Mouse (Mus musculus): ENCODE results near the gene Fgr. TPM values are rescaled to one million over a fixed set of nuclear protein-coding genes. Genes with fewer than 3 reads are reported as not detected.

Gene Fgr
- polyA plus RNA-seq, 1 experiment from 2014 or later = 0.99 TPM

DNA sequence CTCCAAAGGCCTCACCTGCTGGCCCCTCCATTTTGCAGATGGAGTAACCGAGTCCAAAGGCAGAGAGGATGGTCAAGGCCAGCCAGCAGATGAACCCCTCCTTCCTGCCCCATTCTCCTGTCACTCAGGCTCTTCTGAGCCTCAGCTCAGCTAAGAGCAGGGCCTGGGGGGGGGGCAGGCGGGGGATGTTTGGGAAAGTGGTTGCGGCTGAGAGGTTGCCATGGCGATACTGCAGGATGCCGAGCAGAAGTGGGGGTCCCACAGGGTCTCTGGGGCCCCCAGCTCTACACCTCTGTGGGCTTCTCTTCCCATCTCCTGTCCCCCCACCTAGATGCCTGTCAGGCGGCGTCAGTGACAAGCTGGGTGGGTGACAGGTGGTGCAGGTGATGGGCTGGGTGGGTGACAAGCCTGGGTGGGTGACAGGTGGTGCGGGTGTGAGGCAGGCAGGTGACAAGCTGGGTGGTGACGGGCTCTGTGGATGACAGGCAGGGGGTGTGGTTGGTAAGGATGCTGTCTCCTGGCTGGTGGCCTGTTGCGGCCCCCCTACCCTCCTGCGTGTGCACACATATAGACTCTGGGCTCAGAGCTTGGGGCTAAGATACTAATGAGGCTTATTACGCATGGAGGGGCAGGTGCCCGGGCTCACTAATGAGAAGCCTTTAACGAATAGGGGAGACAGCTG lies 49.2 kb downstream of the Fgr start:
- Histone ChIP-seq H3K36me3 (ENCODE audit: control insufficient read depth, insufficient read depth, low read length) (0 out of 2 replicates have a peak, but pooled peaks cover 9% of the 10 kb centered on the region), H3K9me3 (ENCODE audit: control insufficient read depth, low read length) (no peaks in the 10 kb centered on the region), H3K9ac (ENCODE audit: low read length) (no peak overlapping the region), H3K4me2 (ENCODE audit: low read length) (no peak overlapping the region), H3K4me1 (replicated peaks; ENCODE audit: control insufficient read depth, insufficient read depth, low read length) (peaks cover 66% of the 10 kb centered on the region), H3K27ac (ENCODE audit: low read depth) (no peak overlapping the region), H3K27me3 (replicated peaks; ENCODE audit: control insufficient read depth, insufficient read depth, low read length) (no peaks in the 10 kb centered on the region), H3K4me3 (ENCODE audit: low read depth, low read length) (no peak overlapping the region)
- DNase-seq (ENCODE audit: low spot score) (no peak), ATAC-seq (replicated peaks; ENCODE audit: low FRiP score, low TSS enrichment, low read depth) (no peak)
- WGBS = 77% methylated on average over 14 of the region's 14 CpGs

- H3K9ac ChIP-seq (ENCODE audit: low read length) = no peak overlapping the region
- DNase-seq (ENCODE audit: low spot score) (no peak), ATAC-seq (replicated peaks; ENCODE audit: low FRiP score, low TSS enrichment, low read depth) (no peak)
- H3K27me3 ChIP-seq (replicated peaks; ENCODE audit: control insufficient read depth, insufficient read depth, low read length) = no peaks in the 10 kb centered on the region
- H3K4me3 ChIP-seq (ENCODE audit: low read depth, low read length) = no peak overlapping the region
- peaks cover 64% of the 10 kb centered on the region for H3K4me1 ChIP-seq (replicated peaks; ENCODE audit: control insufficient read depth, insufficient read depth, low read length)
- H3K9me3 ChIP-seq (ENCODE audit: control insufficient read depth, low read length) = no peaks in the 10 kb centered on the region
- H3K4me2 ChIP-seq (ENCODE audit: low read length) = no peak overlapping the region
- H3K36me3 ChIP-seq (ENCODE audit: control insufficient read depth, insufficient read depth, low read length) = 0 out of 2 replicates have a peak, but pooled peaks cover 9% of the 10 kb centered on the region
- 79% methylated on average over 6 of the region's 6 CpGs for WGBS
- H3K27ac ChIP-seq (ENCODE audit: low read depth) = peak overlapping the region; percentile 48; the same call in 1 of the 2 replicates
Measured at GRCm38 (mm10) chr4:133023636-133024035, 49.7 kb downstream of the Fgr start.

GRCm38 (mm10) chr4:133024404-133024803 lies 50.5 kb downstream of the Fgr start:
- Histone ChIP-seq H3K36me3 (ENCODE audit: control insufficient read depth, insufficient read depth, low read length) (0 out of 2 replicates have a peak, but pooled peaks cover 12% of the 10 kb centered on the region), H3K9me3 (ENCODE audit: control insufficient read depth, low read length) (no peaks in the 10 kb centered on the region), H3K4me1 (replicated peaks; ENCODE audit: control insufficient read depth, insufficient read depth, low read length) (peaks cover 64% of the 10 kb centered on the region), H3K4me3 (ENCODE audit: low read depth, low read length) (no peak overlapping the region), H3K9ac (ENCODE audit: low read length) (no peak overlapping the region), H3K27ac (ENCODE audit: low read depth) (peak overlapping the region; percentile 48), H3K4me2 (ENCODE audit: low read length) (peak overlapping the region; percentile 21; the same call in 1 of the 2 replicates), H3K27me3 (replicated peaks; ENCODE audit: control insufficient read depth, insufficient read depth, low read length) (no peaks in the 10 kb centered on the region)
- WGBS = 27% methylated on average over 3 of the region's 4 CpGs
- ATAC-seq (replicated peaks; ENCODE audit: low FRiP score, low TSS enrichment, low read depth) (no peak), DNase-seq (ENCODE audit: low spot score) (no peak)

DNA sequence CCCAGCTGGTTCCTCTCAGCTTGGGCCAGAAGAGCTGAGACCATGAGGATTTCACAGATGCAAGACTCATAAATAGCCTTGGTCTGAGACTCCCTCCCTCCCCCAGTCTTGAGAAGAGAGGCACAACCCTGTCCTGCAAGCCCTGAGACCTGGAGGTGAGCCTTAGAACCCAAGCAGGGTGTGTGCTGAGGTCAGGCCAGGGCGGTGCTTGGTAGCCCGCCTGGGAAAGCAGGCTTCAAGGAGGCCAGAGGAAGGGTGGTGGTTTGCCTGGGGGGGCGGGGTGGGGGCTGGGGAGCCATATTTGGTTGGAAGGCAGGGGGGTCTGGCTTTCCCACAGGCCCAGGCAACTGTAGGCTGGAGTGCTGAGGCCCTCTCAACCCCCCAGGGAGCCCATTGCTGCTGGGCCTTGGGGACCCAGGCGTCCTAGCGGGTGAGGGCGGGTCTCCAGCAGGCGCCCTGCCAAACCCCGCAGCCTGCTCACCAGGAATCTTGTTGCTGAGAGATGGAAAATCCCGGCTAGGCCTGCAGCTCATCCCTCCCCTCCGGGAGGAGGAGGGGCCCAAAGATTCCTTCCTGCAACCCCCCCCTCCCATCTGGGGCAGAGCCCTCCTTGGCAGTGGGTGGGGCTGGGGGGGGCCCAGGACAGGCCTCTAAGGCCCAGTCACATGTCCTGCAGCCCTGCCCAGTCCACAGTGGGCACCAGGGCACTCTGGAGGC lies 51.2 kb downstream of the Fgr start:
- peak; percentile 30 for ATAC-seq (replicated peaks; ENCODE audit: low FRiP score, low TSS enrichment, low read depth)
- peak overlapping the region; percentile 21 for H3K4me2 ChIP-seq (ENCODE audit: low read length)
- 0 out of 2 replicates have a peak, but pooled peaks cover 8% of the 10 kb centered on the region for H3K36me3 ChIP-seq (ENCODE audit: control insufficient read depth, insufficient read depth, low read length)
- no peaks in the 10 kb centered on the region for H3K9me3 ChIP-seq (ENCODE audit: control insufficient read depth, low read length)
- 0 out of 2 replicates have a peak overlapping the region, but pooled peaks have one; percentile 2 for H3K9ac ChIP-seq (ENCODE audit: low read length)
- H3K4me1 ChIP-seq (replicated peaks; ENCODE audit: control insufficient read depth, insufficient read depth, low read length) = peaks cover 67% of the 10 kb centered on the region
- no peaks in the 10 kb centered on the region for H3K27me3 ChIP-seq (replicated peaks; ENCODE audit: control insufficient read depth, insufficient read depth, low read length)
- WGBS = 17% methylated on average over 10 of the region's 10 CpGs
- no peak overlapping the region for H3K4me3 ChIP-seq (ENCODE audit: low read depth, low read length)
- peak overlapping the region; percentile 48 for H3K27ac ChIP-seq (ENCODE audit: low read depth)
- no peak for DNase-seq (ENCODE audit: low spot score)

DNA sequence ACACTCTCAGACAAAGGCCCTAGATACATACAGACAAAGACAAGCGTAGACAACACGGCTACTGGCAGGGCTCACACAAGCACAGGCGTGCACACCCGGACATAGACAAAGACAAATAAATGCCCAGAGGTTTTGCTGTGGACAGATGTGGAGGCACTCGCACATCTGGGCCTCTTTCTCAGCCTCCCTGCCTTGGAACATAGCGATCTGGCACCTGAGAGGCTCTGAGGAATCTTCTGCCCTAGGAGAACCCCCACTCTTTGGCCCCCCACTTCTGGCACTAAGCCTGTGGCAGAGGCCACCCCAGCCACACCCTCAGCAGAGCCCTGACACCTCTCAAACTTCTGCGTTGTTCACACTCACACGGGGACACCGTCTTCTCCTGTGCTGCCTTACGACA lies 52.4 kb downstream of the Fgr start:
- Histone ChIP-seq H3K4me2 (ENCODE audit: low read length) (no peak overlapping the region), H3K4me3 (ENCODE audit: low read depth, low read length) (no peak overlapping the region), H3K9ac (ENCODE audit: low read length) (no peak overlapping the region), H3K27ac (ENCODE audit: low read depth) (no peak overlapping the region), H3K9me3 (ENCODE audit: control insufficient read depth, low read length) (no peaks in the 10 kb centered on the region), H3K4me1 (replicated peaks; ENCODE audit: control insufficient read depth, insufficient read depth, low read length) (peaks cover 57% of the 10 kb centered on the region), H3K27me3 (replicated peaks; ENCODE audit: control insufficient read depth, insufficient read depth, low read length) (no peaks in the 10 kb centered on the region), H3K36me3 (ENCODE audit: control insufficient read depth, insufficient read depth, low read length) (0 out of 2 replicates have a peak, but pooled peaks cover 8% of the 10 kb centered on the region)
- WGBS = 67% methylated on average over 10 of the region's 10 CpGs
- ATAC-seq (replicated peaks; ENCODE audit: low FRiP score, low TSS enrichment, low read depth) = no peak
- no peak for DNase-seq (ENCODE audit: low spot score)

GRCm38 (mm10) chr4:133026826-133027375 lies 53.0 kb downstream of the Fgr start:
- Histone ChIP-seq H3K27ac (ENCODE audit: low read depth) (no peak overlapping the region), H3K4me2 (ENCODE audit: low read length) (no peak overlapping the region), H3K4me3 (ENCODE audit: low read depth, low read length) (no peak overlapping the region), H3K36me3 (ENCODE audit: control insufficient read depth, insufficient read depth, low read length) (peaks cover 8% of the 10 kb centered on the region; the same call in 1 of the 2 replicates), H3K4me1 (replicated peaks; ENCODE audit: control insufficient read depth, insufficient read depth, low read length) (peaks cover 51% of the 10 kb centered on the region), H3K9ac (ENCODE audit: low read length) (no peak overlapping the region), H3K9me3 (ENCODE audit: control insufficient read depth, low read length) (no peaks in the 10 kb centered on the region), H3K27me3 (replicated peaks; ENCODE audit: control insufficient read depth, insufficient read depth, low read length) (no peaks in the 10 kb centered on the region)
- DNase-seq (ENCODE audit: low spot score) = no peak
- ATAC-seq (replicated peaks; ENCODE audit: low FRiP score, low TSS enrichment, low read depth) = no peak
- WGBS = 40% methylated on average over 2 of the region's 2 CpGs

GRCm38 (mm10) chr4:133027721-133028120 lies 53.8 kb downstream of the Fgr start:
- peaks cover 8% of the 10 kb centered on the region; the same call in 1 of the 2 replicates for H3K36me3 ChIP-seq (ENCODE audit: control insufficient read depth, insufficient read depth, low read length)
- no peak for DNase-seq (ENCODE audit: low spot score)
- no peaks in the 10 kb centered on the region for H3K27me3 ChIP-seq (replicated peaks; ENCODE audit: control insufficient read depth, insufficient read depth, low read length)
- no peaks in the 10 kb centered on the region for H3K9me3 ChIP-seq (ENCODE audit: control insufficient read depth, low read length)
- H3K4me2 ChIP-seq (ENCODE audit: low read length) = no peak overlapping the region
- 66% methylated on average over 10 of the region's 10 CpGs for WGBS
- H3K4me3 ChIP-seq (ENCODE audit: low read depth, low read length) = no peak overlapping the region
- ATAC-seq (replicated peaks; ENCODE audit: low FRiP score, low TSS enrichment, low read depth) = no peak
- no peak overlapping the region for H3K9ac ChIP-seq (ENCODE audit: low read length)
- peaks cover 44% of the 10 kb centered on the region for H3K4me1 ChIP-seq (replicated peaks; ENCODE audit: control insufficient read depth, insufficient read depth, low read length)
- no peak overlapping the region for H3K27ac ChIP-seq (ENCODE audit: low read depth)

- 74% methylated on average over 6 of the region's 6 CpGs for WGBS
Measured at GRCm38 (mm10) chr4:133028193-133028592, 54.3 kb downstream of the Fgr start.

More at GRCm38 (mm10) chr4:133028193-133028592, 54.3 kb downstream of the Fgr start:
- H3K27ac ChIP-seq (ENCODE audit: low read depth) = no peak overlapping the region
- no peak overlapping the region for H3K4me2 ChIP-seq (ENCODE audit: low read length)
- DNase-seq (ENCODE audit: low spot score) (no peak), ATAC-seq (replicated peaks; ENCODE audit: low FRiP score, low TSS enrichment, low read depth) (no peak)
- H3K9ac ChIP-seq (ENCODE audit: low read length) = no peak overlapping the region
- H3K4me1 ChIP-seq (replicated peaks; ENCODE audit: control insufficient read depth, insufficient read depth, low read length) = peaks cover 40% of the 10 kb centered on the region
- H3K36me3 ChIP-seq (ENCODE audit: control insufficient read depth, insufficient read depth, low read length) = peaks cover 8% of the 10 kb centered on the region; the same call in 1 of the 2 replicates
- H3K9me3 ChIP-seq (ENCODE audit: control insufficient read depth, low read length) = no peaks in the 10 kb centered on the region
- H3K27me3 ChIP-seq (replicated peaks; ENCODE audit: control insufficient read depth, insufficient read depth, low read length) = no peaks in the 10 kb centered on the region
- no peak overlapping the region for H3K4me3 ChIP-seq (ENCODE audit: low read depth, low read length)

Measured in intestine, embryonic 14.5 days (tissue).